Mouse (Mus musculus): ENCODE measurements around the gene Ccdc13. TPM values are rescaled to one million over a fixed set of nuclear protein-coding genes. Genes with fewer than 3 reads are reported as not detected.
A peak's percentile ranks its signal among the peaks of the same experiment; 100 is the strongest.

Ccdc13 gene
- polyA plus RNA-seq, 1 experiment from 2014 or later = 4.2 TPM

GRCm38 (mm10) chr9:121794972-121795539 lies 44.2 kb downstream of the Ccdc13 start:
- Histone ChIP-seq H3K9ac (replicated peaks; ENCODE audit: low read depth, low read length) (no peak overlapping the region), H3K4me1 (replicated peaks; ENCODE audit: control insufficient read depth, insufficient read depth, low read length) (peaks cover 6% of the 10 kb centered on the region; the same call in 1 of the 2 replicates), H3K36me3 (ENCODE audit: control insufficient read depth, insufficient read depth) (no peaks in the 10 kb centered on the region), H3K4me3 (replicated peaks; ENCODE audit: low read length) (no peak overlapping the region), H3K4me2 (ENCODE audit: low read length) (no peak overlapping the region), H3K9me3 (ENCODE audit: control insufficient read depth, low read length) (no peaks in the 10 kb centered on the region), H3K27me3 (replicated peaks; ENCODE audit: control insufficient read depth, insufficient read depth, low read length) (no peaks in the 10 kb centered on the region), H3K27ac (ENCODE audit: low read length) (no peak overlapping the region)
- 35% methylated on average over 1 of the region's 1 CpGs for WGBS
- no peak for ATAC-seq

GRCm38 (mm10) chr9:121791757-121792521 lies 47.3 kb downstream of the Ccdc13 start, which contains the start of gene Hhatl:
TSS of gene Hhatl (minus strand) at chr9:121792507.
- no peak within 1 kb of the TSS for H3K4me3 ChIP-seq (replicated peaks; ENCODE audit: low read length)
- no peaks in the 10 kb centered on the region for H3K27me3 ChIP-seq (replicated peaks; ENCODE audit: control insufficient read depth, insufficient read depth, low read length)
- H3K9ac ChIP-seq (replicated peaks; ENCODE audit: low read depth, low read length) = no peak within 1 kb of the TSS
- peaks cover 9% of the 10 kb centered on the region; the same call in 1 of the 2 replicates for H3K4me1 ChIP-seq (replicated peaks; ENCODE audit: control insufficient read depth, insufficient read depth, low read length)
- no peaks in the 10 kb centered on the region for H3K36me3 ChIP-seq (ENCODE audit: control insufficient read depth, insufficient read depth)
- H3K9me3 ChIP-seq (ENCODE audit: control insufficient read depth, low read length) = no peaks in the 10 kb centered on the region
- no peak within 1 kb of the TSS for H3K27ac ChIP-seq (ENCODE audit: low read length)
- no peak within 1 kb of the TSS for H3K4me2 ChIP-seq (ENCODE audit: low read length)
- 44% methylated on average over 22 of the region's 24 CpGs for WGBS
- no peak for ATAC-seq

- no peaks in the 10 kb centered on the region for H3K36me3 ChIP-seq (ENCODE audit: control insufficient read depth, insufficient read depth)
- no peak overlapping the region for H3K4me2 ChIP-seq (ENCODE audit: low read length)
- H3K27me3 ChIP-seq (replicated peaks; ENCODE audit: control insufficient read depth, insufficient read depth, low read length) = no peaks in the 10 kb centered on the region
- no peak for ATAC-seq
- H3K4me1 ChIP-seq (replicated peaks; ENCODE audit: control insufficient read depth, insufficient read depth, low read length) = peaks cover 9% of the 10 kb centered on the region; the same call in 1 of the 2 replicates
- WGBS = 19% methylated on average over 5 of the region's 5 CpGs
- H3K4me3 ChIP-seq (replicated peaks; ENCODE audit: low read length) = no peak overlapping the region
- H3K9me3 ChIP-seq (ENCODE audit: control insufficient read depth, low read length) = no peaks in the 10 kb centered on the region
- no peak overlapping the region for H3K9ac ChIP-seq (replicated peaks; ENCODE audit: low read depth, low read length)
- no peak overlapping the region for H3K27ac ChIP-seq (ENCODE audit: low read length)
These were observed 48.1 kb downstream of the Ccdc13 start for GRCm38 (mm10) chr9:121791206-121791605.

- H3K9me3 ChIP-seq (ENCODE audit: control insufficient read depth, low read length) = no peaks in the 10 kb centered on the region
- no peak overlapping the region for H3K4me3 ChIP-seq (replicated peaks; ENCODE audit: low read length)
- H3K36me3 ChIP-seq (ENCODE audit: control insufficient read depth, insufficient read depth) = no peaks in the 10 kb centered on the region
- ATAC-seq = no peak
- H3K4me1 ChIP-seq (replicated peaks; ENCODE audit: control insufficient read depth, insufficient read depth, low read length) = 0 out of 2 replicates have a peak, but pooled peaks cover 3% of the 10 kb centered on the region
- WGBS = 81% methylated on average over 2 of the region's 2 CpGs
- H3K9ac ChIP-seq (replicated peaks; ENCODE audit: low read depth, low read length) = no peak overlapping the region
- no peak overlapping the region for H3K4me2 ChIP-seq (ENCODE audit: low read length)
- H3K27me3 ChIP-seq (replicated peaks; ENCODE audit: control insufficient read depth, insufficient read depth, low read length) = no peaks in the 10 kb centered on the region
- H3K27ac ChIP-seq (ENCODE audit: low read length) = no peak overlapping the region
These were observed 52.9 kb downstream of the Ccdc13 start for GRCm38 (mm10) chr9:121786359-121786758.

- H3K9ac ChIP-seq (replicated peaks; ENCODE audit: low read depth, low read length) = no peak overlapping the region
- ATAC-seq = no peak
- H3K9me3 ChIP-seq (ENCODE audit: control insufficient read depth, low read length) = no peaks in the 10 kb centered on the region
- H3K36me3 ChIP-seq (ENCODE audit: control insufficient read depth, insufficient read depth) = no peaks in the 10 kb centered on the region
- no peaks in the 10 kb centered on the region for H3K27me3 ChIP-seq (replicated peaks; ENCODE audit: control insufficient read depth, insufficient read depth, low read length)
- no peak overlapping the region for H3K4me3 ChIP-seq (replicated peaks; ENCODE audit: low read length)
- H3K4me2 ChIP-seq (ENCODE audit: low read length) = no peak overlapping the region
- H3K27ac ChIP-seq (ENCODE audit: low read length) = no peak overlapping the region
- H3K4me1 ChIP-seq (replicated peaks; ENCODE audit: control insufficient read depth, insufficient read depth, low read length) = 0 out of 2 replicates have a peak, but pooled peaks cover 3% of the 10 kb centered on the region
- 85% methylated on average over 8 of the region's 8 CpGs for WGBS
These were observed 54.0 kb downstream of the Ccdc13 start for GRCm38 (mm10) chr9:121785261-121785660.

- Histone ChIP-seq H3K4me3 (replicated peaks; ENCODE audit: low read length) (no peak overlapping the region), H3K9me3 (ENCODE audit: control insufficient read depth, low read length) (no peaks in the 10 kb centered on the region), H3K27me3 (replicated peaks; ENCODE audit: control insufficient read depth, insufficient read depth, low read length) (no peaks in the 10 kb centered on the region), H3K4me2 (ENCODE audit: low read length) (no peak overlapping the region), H3K36me3 (ENCODE audit: control insufficient read depth, insufficient read depth) (no peaks in the 10 kb centered on the region), H3K9ac (replicated peaks; ENCODE audit: low read depth, low read length) (no peak overlapping the region), H3K4me1 (replicated peaks; ENCODE audit: control insufficient read depth, insufficient read depth, low read length) (0 out of 2 replicates have a peak, but pooled peaks cover 3% of the 10 kb centered on the region), H3K27ac (ENCODE audit: low read length) (no peak overlapping the region)
- WGBS = 88% methylated on average over 12 of the region's 12 CpGs
- no peak for ATAC-seq
These were observed 54.5 kb downstream of the Ccdc13 start for GRCm38 (mm10) chr9:121784801-121785200.

GRCm38 (mm10) chr9:121778066-121778624 lies 61.1 kb downstream of the Ccdc13 start:
- Histone ChIP-seq H3K27me3 (replicated peaks; ENCODE audit: control insufficient read depth, insufficient read depth, low read length) (peaks cover 10% of the 10 kb centered on the region), H3K9ac (replicated peaks; ENCODE audit: low read depth, low read length) (peak overlapping the region; percentile 12), H3K27ac (ENCODE audit: low read length) (no peak overlapping the region), H3K9me3 (ENCODE audit: control insufficient read depth, low read length) (no peaks in the 10 kb centered on the region), H3K4me2 (ENCODE audit: low read length) (peak overlapping the region; percentile 59), H3K4me3 (replicated peaks; ENCODE audit: low read length) (peak overlapping the region; percentile 41), H3K36me3 (ENCODE audit: control insufficient read depth, insufficient read depth) (no peaks in the 10 kb centered on the region), H3K4me1 (replicated peaks; ENCODE audit: control insufficient read depth, insufficient read depth, low read length) (peaks cover 7% of the 10 kb centered on the region; the same call in 1 of the 2 replicates)
- ATAC-seq = peak; percentile 63
- 10% methylated on average over 54 of the region's 54 CpGs for whole genome bisulfite sequencing

- Histone ChIP-seq H3K27me3 (replicated peaks; ENCODE audit: control insufficient read depth, insufficient read depth, low read length) (peaks cover 10% of the 10 kb centered on the region), H3K36me3 (ENCODE audit: control insufficient read depth, insufficient read depth) (no peaks in the 10 kb centered on the region), H3K4me3 (replicated peaks; ENCODE audit: low read length) (peak within 1 kb of the TSS; percentile 41), H3K4me2 (ENCODE audit: low read length) (peak within 1 kb of the TSS; percentile 59), H3K9me3 (ENCODE audit: control insufficient read depth, low read length) (no peaks in the 10 kb centered on the region), H3K27ac (ENCODE audit: low read length) (no peak within 1 kb of the TSS), H3K9ac (replicated peaks; ENCODE audit: low read depth, low read length) (peak within 1 kb of the TSS; percentile 12), H3K4me1 (replicated peaks; ENCODE audit: control insufficient read depth, insufficient read depth, low read length) (peaks cover 7% of the 10 kb centered on the region; the same call in 1 of the 2 replicates)
- 20% methylated on average over 30 of the region's 30 CpGs for WGBS
- ATAC-seq = peak; percentile 71
These were observed 61.7 kb downstream of the Ccdc13 start, which contains the start of gene Klhl40 for GRCm38 (mm10) chr9:121777484-121778065. TSS of gene Klhl40 (plus strand) at chr9:121777607.

- Histone ChIP-seq H3K36me3 (ENCODE audit: control insufficient read depth, insufficient read depth) (no peaks in the 10 kb centered on the region), H3K27ac (ENCODE audit: low read length) (no peak overlapping the region), H3K4me3 (replicated peaks; ENCODE audit: low read length) (no peak overlapping the region), H3K4me2 (ENCODE audit: low read length) (no peak overlapping the region), H3K4me1 (replicated peaks; ENCODE audit: control insufficient read depth, insufficient read depth, low read length) (peaks cover 7% of the 10 kb centered on the region; the same call in 1 of the 2 replicates), H3K9me3 (ENCODE audit: control insufficient read depth, low read length) (no peaks in the 10 kb centered on the region), H3K9ac (replicated peaks; ENCODE audit: low read depth, low read length) (no peak overlapping the region), H3K27me3 (replicated peaks; ENCODE audit: control insufficient read depth, insufficient read depth, low read length) (peaks cover 10% of the 10 kb centered on the region)
- ATAC-seq = no peak
- 77% methylated on average over 7 of the region's 7 CpGs for WGBS
These were observed 62.8 kb downstream of the Ccdc13 start for GRCm38 (mm10) chr9:121776511-121776910.
